Mouse (Mus musculus) urinary bladder, postnatal 14 days (tissue): Measurements from ENCODE around the gene Fosl1.

Experiments used
- DNase-seq: peaks from one replicate; pipeline ENCODE4 v3.0.0; 2021; ENCODE audit warnings: low spot score

Fosl1 gene

DNA sequence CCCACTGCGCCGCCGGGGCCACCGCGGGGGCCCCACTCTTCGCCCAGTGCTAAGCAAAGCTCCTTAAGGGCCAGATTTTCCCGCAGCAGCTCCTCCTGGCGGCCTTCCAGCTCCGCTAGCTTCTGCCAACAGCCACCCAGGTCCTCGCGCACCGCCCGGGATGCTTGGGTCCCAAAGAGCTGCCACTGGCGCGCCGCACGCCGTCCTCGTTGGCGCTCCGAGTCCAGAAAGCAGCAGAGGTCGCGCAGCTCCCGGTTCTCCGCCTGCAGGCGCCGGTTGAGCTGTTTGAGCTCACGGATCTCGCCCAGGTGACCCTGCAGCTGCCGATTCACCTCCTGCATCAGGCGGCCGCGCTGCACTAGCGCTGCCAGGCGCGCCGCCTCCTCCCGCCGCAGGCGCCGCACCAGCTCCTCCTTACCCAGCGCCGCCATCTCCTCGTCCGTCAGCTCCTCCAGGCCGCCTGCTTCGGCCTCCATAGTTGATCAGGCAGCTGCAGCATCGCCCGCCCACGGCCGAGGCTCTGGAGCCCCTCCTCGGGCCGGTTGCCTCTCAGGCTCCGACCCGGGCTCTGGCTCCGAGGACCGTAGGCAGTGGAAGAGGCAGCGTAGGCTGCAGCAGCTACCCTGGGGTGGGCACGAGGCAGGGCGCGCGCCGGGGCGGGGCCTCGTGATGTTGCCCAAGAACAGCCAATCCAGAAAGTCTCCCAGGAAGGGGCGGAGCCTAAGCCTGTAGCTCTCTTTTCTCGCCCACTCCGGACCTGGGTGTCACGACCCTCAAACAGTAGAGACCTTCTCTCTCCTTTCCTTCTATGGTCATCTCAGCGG, 9.8 kb downstream of the Fosl1 start:
- peak; percentile 95 for DNase-seq

DNA sequence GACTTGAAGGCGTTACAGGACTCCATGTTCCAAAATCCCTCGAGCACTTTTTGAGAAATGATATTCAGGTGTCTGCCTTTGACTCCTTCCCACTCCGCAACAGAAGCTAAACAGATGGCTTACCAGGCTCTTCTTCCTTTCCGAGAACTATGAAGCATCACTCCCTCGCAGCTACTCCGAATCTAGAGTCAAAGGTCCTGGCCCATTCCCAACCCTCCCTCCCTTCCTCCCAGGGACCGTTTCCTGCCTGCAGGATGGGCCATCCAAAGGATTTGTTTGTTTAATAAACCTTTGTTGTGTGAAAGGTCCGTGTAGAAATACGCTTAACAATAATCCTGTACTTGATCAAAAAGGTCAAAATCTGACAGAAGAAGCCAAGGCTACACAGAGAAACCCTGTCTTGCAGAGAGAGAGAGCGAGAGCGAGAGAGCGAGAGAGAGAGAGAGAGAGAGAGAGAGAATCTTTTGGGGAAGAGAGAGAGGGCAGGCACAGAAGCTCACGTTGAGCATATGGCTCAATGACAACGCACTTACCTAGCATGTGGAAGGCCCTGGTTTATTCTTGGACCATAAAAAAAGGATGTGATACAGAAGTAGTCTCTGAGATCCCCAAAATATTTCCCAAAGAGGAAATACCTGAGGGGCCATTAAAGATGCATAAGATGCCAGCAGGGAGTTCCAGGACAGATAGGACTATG, 10.5 kb downstream of the Fosl1 start, which contains the start of gene Ccdc85b:
Gene Ccdc85b (minus strand): TSS at position 149 of the 697 bp plus-strand sequence.
- no peak for DNase-seq

DNA sequence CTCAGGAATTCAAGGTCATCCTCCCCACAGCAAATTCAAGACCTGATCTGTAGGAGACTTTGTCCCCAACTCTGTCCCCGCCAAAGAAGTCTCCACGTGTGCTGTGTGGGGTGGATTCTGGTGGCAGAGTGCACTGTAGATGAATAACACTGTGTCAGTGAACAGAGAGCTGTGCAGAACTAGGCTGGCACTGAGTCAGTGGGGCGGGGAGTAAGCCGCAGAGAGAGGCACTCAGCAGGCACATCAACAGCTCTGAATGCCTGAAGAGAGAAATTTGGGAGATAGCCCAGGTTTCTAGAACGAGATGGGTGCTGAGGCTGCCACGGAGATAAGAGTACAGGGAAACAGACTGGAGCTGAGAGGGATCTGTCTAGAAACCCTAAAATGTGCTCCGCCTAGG, 11.7 kb downstream of the Fosl1 start:
- DNase-seq, result no peak

DNA sequence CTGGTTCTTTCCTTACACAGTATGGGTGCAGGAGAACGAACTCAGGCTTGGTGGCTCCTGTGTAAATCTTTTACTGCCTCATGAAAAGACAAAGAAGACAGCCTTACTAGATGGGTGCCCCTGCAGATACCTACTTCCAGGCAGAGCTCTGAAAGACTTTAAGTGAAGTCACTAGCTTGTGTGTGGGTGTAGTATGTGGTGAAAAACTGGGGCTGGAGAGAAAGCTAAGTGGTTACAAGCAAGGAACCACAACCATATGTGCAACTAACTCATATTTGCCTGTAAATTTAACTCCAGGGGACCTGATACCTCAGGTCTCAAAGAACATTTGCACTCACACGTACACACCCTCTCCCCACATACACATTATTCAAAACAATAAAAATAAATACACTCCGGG, 12.5 kb downstream of the Fosl1 start:
- no peak for DNase-seq

DNA sequence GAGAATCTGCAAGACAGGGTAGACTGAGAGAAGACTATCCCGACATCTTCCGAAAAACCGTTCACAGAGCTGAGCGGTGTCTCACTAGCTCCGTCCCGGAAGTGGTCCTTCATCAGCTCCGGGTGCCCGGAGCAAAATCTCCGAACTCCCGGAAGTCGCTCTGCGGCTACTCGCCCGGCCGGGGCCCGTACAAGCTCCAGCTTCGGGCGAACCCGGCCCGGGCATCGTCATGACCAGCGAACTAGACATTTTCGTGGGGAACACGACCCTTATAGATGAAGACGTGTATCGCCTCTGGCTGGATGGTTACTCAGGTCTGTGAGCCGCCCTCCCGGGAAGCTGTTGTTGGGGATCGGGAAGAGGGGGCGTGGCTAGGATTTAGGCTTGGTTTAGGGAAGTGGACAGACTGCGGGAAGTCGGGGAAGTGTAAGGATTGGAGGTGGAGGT, 13.1 kb downstream of the Fosl1 start, which contains the start of gene Fibp:
Gene Fibp (plus strand): TSS at position 151 of the 447 bp plus-strand sequence.
- DNase-seq, result peak; percentile 91

DNA sequence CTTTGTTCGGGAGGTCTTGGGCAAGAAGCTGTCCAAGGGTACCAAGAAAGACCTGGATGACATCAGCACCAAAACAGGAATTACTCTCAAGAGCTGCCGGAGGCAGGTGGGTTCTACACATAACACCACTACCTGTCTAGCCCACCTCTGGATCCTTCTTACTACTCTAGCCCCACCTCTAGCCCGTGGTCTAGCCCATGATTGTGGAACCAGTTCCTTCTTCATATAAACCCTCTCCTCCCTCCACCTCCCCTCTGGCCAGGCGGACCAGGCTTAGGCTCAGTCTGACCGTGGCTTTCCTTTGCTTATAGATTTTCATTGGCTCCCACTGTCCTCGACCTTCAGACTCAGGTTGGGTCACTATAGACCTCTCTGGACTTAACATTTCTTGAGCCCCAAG, 14.1 kb downstream of the Fosl1 start:
- DNase-seq, result no peak

DNA sequence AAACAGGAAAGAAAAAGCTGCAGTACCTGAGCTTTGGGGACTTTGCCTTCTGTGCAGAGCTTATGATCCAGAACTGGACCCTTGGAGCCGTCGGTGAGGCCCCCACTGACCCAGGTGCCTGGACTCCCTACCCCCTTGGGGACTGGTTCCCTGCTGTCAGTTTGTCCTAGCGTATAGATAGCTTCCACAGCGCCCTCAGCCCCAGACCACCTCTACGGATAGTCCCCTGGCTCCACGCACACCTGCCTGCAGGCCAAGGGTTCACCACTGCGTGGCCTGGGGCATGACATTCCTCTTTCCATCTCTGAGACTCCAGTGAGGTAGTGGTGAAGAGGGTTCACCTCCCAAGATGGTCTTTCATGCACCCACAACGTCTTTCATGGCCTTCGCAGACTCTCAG, 15.9 kb downstream of the Fosl1 start:
- DNase-seq, result no peak

DNA sequence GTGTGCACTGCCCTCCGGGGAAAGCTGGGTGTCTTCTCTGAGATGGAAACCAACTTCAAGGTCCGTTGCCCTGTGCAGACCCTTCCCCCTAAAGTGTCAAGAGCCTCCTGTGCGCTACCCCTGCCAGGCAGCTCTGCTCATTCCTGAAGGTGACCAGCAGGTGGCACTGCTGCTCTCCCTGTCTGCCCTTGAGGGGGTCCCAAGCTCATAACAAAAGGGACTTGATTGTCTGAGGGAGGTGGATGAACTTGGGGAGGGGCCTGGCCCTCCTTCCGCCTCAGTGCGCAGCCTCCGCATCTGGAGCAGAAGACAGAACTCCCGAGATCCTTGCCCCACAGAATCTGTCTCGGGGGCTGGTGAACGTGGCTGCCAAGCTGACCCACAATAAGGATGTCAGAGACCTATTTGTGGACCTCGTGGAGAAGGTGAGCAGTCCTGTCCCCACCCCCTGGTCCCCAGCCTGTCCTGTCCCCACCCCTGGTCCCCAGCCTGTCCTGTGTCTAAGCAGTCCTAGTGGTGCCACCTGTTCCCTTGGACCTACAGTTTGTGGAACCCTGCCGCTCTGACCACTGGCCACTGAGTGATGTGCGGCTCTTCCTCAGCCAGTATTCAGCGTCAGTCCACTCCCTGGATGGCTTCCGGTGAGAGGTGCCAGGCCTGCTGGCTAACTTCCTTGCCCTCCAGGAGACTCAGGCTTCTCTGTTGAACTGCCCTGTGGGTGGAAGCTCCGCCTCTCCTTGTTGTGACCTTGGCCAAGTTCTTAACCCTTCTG, 16.6 kb downstream of the Fosl1 start:
- DNase-seq, result peak; percentile 42

DNA sequence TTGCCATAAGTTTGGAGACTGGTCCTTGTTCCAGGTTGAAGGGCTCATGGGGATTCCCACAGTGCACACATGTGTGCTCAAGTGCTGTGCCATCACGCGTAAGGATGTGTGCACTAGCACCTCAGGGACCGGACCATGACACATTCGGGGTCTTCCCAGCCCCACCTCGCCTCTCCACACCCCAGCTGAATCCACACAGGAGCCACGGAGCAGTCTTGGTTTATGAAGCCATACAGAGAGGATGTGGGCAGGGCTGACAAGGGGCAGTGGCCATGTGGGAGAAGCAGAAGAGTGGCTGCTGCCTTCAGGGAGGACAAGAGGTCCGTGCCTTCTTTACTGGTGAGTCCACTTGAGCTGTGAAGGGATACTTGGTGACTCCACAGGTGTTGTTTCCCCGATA, 17.7 kb downstream of the Fosl1 start:
- no peak for DNase-seq

DNA sequence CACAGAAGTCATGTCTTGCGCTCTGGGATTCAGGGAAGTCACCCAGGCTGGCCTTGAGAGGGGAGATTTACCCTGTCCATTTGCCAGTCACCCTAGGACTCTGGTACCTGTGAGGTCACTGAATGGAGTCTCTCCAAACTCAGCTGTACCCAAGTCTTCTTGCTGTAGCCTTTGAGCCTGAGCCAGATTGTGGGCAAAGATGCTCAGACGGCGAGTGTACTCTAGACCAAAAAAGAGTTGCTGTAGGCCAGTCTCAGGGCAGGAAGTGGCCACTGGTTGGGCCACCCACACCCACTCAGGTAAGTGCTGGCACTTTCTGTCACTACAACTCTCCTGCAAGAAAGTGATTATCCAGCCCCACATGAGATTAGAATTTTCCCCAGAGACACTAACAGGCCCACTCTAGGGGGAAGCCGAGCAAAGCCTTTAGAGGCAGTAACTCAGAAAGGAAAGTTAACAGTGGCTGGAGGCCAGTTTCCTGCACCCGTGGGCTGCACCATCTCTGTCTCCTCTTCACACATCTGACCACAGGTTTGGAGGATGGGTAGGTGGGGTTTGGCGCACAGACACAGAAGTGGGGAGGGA, 19.7 kb downstream of the Fosl1 start:
- DNase-seq, result no peak

DNA sequence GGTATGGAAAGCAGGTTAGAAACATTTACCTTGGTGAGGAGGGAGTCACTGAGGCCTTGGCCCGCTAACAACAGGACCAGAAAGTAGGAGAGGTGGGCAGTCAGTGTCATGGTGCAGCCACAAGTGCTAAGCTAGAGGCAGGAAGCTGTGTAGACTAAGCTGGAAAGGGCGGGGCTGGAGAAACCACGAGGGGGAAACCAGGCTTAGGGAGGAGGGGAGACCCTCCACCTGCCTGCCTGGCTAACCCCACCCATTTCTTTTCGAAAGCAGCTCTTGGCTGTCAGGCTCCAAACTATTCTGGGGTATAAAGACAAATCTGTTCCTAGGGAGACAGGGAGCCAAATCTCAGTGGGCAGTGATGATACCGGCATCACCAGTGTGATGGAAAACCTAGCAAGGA, 21.0 kb downstream of the Fosl1 start, which contains the start of gene Ctsw:
Gene Ctsw (minus strand): TSS at position 134 of the 400 bp plus-strand sequence.
- DNase-seq, result no peak

DNA sequence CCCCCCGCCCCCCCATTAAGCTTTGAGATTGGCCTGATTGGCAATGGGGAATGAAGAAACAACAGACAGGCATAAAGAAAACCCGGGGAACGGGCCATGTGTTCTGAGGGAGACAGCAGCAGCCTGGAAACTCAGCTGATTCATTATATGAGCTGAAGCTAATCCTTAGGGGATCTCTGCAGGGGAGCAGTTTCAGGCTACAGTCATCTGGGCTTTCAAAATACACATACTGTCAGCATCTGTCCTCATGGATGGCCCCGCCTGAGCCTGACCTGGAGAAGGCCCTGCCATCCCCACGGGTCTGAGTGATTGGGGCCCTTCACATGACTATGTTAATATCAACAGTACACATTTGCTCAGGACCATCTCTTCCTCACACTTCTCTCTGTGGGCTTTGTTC, 24.5 kb downstream of the Fosl1 start:
- no peak for DNase-seq

DNA sequence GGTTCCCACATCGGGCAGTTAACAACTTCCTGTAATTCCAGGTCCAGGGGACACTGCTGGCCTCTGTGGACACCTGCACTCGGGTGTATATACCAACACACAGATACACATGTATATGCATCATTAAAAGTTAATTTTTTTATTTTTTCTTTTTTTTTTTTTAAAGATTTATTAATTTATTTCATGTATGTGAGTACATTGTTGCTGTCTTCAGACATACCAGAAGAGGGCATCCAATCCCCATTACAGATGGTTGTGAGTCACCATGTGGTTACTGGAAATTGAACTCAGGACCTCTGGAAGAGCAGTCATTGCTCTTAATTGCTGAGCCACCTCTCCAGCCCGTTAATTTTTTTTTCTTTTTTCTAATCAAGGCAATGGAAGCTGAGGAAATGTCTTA, 25.5 kb downstream of the Fosl1 start:
- DNase-seq, result no peak

DNA sequence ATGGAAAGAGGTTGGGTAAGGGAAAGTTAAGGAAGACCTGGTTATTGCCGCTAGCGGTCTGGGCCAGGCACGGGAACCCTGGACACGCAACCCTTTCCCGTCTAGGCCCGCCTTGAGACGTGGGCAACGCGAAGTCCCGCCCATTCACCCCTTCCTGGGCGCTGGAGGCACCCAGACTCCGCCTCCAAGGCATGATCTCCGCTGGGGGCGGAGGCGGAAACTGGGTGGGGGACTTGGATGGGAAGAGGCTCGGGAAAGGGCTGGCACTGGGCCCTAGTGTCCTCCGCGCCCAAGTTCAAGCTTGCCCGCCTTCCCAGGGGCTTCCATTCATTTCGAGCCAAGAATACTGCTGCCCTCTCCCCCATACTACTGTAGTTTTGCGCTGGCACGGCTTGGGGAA, 26.4 kb downstream of the Fosl1 start, which contains the start of gene Efemp2:
Gene Efemp2 (plus strand): TSS at position 235 of the 400 bp plus-strand sequence.
- DNase-seq, result peak; percentile 89

DNA sequence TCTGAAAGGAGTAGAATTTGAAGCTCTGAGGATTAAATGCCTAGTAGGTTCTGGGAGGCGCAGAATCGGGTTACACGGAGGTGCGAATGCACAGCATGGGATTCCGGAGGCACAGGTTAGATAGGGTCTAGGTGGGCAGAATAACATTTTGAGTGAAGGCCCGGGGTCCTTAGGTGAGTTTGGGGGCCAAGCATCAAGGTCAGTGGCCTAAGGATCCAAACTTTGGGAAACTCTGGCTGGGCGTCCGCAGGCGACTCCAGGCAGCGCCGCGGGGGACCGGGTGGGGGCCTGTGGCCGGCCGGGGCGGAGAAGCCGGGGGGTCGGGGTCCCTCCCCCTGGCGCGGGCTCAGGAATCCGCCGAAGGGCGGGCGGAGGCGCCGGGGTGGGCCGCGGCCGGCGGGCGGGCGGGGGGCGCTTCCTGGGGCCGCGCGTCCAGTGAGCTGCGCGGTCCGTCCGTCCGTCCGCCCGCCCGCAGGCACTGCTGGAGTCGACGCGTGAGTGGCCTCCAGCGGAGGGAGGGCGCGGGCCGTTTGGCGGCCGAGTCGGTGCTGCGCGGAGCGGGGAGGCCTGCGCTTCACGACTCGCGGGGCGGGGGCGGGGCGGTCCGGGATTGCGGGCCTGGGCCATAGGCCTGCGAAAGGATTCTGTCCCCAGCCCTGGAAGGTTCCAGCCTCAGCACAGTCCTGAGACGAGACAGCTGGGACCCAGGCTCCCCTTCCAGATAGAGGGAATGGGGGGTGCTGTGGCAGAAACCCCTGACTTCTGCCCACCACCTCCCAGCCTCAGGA, 27.1 kb downstream of the Fosl1 start:
- DNase-seq, result peak; percentile 49

DNA sequence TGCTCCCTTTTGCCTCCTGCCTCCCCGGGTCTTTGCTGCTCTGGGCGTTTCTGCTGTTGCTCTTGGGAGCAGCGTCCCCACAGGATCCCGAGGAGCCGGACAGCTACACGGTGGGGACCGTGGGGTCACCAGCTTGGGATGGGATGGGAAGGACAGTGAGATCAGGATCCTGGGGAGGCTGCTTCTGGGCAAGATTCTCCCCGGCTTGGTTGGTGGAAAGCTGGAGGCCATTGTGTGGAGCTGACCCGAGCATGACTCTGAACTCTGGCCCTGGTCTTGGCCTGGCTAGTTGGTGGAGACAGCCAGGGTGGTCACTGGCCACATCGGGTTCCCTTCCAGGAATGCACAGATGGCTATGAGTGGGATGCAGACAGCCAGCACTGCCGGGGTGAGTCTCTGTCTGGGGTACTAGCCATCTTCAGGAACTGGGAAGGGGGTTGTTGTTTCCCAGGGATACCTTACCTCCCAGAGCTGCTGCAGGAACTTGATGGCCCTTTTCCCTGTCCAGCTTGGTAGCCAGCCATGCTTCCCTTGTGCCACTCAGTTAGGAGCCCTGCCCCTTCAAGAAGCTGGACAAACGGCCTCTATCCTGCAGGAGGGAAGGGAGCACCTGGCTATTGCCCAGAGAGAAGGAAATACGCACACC, 27.8 kb downstream of the Fosl1 start:
- DNase-seq, result no peak

DNA sequence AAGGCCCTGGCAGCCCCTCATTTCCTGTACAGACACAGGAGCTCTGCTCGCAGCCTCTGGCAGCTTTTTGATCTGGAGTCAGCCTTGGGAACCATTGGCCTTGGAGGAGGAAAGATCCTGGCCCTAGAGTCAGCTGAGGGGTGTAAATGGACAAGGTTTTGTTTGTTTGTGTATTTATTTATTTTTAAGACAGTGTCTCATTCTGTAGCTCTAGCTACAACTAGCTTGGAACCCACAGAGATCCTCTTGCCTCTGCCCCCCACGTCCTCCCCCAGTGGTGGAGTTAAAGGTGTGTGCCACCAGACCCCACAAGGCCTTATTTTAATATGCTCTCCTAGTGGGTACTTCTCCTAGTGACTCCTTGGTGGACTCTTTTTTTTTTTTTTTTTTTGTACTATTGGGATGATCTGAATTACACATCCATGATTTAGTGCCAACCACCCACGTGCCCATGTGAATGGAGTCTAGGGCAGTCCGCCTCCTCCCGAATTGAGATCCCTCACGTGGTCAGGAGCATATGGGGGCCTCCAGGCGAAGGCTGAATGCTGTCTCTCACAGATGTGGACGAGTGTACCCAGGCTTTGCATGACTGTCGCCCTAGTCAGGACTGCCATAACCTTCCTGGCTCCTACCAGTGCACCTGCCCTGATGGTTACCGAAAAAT, 29.8 kb downstream of the Fosl1 start:
- no peak for DNase-seq

DNA sequence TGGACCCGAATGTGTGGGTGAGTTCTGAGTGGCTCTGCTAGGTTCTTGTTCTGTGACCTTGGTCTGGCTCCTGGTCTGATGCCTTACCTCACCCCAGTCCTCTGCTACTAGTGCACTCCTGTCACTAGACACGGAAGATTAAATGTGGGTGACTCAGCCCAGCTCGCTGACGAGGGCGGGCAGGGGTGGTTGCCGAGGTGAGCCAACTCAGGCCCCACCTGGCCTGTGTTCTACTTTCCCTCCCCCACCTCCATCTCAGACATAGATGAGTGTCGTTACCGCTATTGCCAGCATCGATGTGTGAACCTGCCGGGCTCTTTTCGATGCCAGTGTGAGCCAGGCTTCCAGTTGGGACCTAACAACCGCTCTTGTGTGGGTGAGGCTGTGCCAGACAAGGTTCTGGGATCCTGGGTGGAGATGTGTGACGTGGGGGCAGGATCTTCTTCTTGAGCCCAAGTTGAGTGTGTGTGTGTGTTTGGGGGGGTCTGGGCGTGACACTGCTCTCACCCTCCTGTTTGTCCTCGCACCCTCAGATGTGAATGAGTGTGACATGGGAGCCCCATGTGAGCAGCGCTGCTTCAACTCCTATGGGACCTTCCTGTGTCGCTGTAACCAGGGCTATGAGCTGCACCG, 30.4 kb downstream of the Fosl1 start:
- no peak for DNase-seq

DNA sequence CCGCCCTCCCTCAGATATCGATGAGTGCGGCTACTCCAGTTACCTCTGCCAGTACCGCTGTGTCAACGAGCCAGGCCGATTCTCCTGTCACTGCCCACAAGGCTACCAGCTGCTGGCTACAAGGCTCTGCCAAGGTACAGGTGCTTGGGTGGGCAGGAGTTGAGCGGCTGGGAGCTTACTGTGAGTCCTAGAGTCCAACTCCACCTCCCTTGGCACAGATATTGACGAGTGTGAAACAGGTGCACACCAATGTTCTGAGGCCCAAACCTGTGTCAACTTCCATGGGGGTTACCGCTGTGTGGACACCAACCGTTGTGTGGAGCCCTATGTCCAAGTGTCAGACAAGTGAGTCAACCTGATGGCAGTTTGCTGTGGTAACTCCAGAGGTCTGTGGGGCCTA, 32.7 kb downstream of the Fosl1 start:
- DNase-seq, result no peak

DNA sequence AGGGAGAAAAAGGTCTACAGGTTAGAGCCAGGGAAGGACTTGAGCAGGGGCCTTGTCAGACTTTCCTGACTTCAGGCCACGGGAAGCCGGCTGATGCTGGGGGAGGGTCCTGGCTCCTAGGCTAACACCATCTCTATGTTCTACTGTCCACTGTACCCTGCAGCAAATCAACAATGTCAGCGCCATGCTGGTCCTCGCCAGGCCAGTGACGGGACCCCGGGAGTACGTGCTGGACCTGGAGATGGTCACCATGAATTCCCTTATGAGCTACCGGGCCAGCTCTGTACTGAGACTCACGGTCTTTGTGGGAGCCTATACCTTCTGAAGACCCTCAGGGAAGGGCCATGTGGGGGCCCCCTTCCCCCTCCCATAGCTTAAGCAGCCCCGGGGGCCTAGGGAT, 34.1 kb downstream of the Fosl1 start:
- DNase-seq, result no peak
